Mouse (Mus musculus) C2C12 (cell line): ENCODE results near the gene Mroh2a. TPM values are rescaled to one million over a fixed set of nuclear protein-coding genes. Genes with fewer than 3 reads are reported as not detected.

ENCODE experiments used
- H3K27me3 ChIP-seq: one replicate; pipeline ENCODE4 v1.6.1; 2011; ENCODE audit not compliant: control insufficient read depth, insufficient read depth, insufficient read length
- H3K36me3 ChIP-seq: one replicate; pipeline ENCODE4 v1.6.1; 2011; ENCODE audit not compliant: control insufficient read depth, insufficient read depth
- H3K4me3 ChIP-seq: one replicate; pipeline ENCODE4 v1.5.1; 2011; ENCODE audit warnings: mild to moderate bottlenecking, control low read depth; ENCODE audit not compliant: poor library complexity, insufficient read depth, severe bottlenecking
- H3K79me2 ChIP-seq: one replicate; pipeline ENCODE4 v1.6.1; 2011; ENCODE audit not compliant: control insufficient read depth, insufficient read depth
- H3K79me3 ChIP-seq: one replicate; pipeline ENCODE4 v1.6.1; 2011; ENCODE audit warnings: low read depth, control low read depth
- H3ac ChIP-seq: one replicate; pipeline ENCODE3; 2011; ENCODE audit warnings: low read depth; ENCODE audit not compliant: control insufficient read depth, insufficient read length
- CEBPB ChIP-seq: IDR thresholded peaks from one replicate; pipeline ENCODE4 v1.6.1; 2011; ENCODE audit warnings: low read depth, mild to moderate bottlenecking, control low read depth, moderate library complexity
- CTCF ChIP-seq: IDR thresholded peaks from one replicate; pipeline ENCODE4 v1.5.1; 2011; ENCODE audit not compliant: control insufficient read depth, insufficient read depth, insufficient read length
- FOSL1 ChIP-seq: IDR thresholded peaks from one replicate; pipeline ENCODE4 v1.8.0; 2011; ENCODE audit warnings: mild to moderate bottlenecking, low read length; ENCODE audit not compliant: poor library complexity, insufficient read depth, severe bottlenecking
- MAX ChIP-seq: IDR thresholded peaks from one replicate; pipeline ENCODE4 v1.6.1; 2011; ENCODE audit warnings: mild to moderate bottlenecking, control low read depth
- MYOD1 ChIP-seq: IDR thresholded peaks from one replicate; pipeline ENCODE4 v1.6.1; 2011; ENCODE audit warnings: low read depth; ENCODE audit not compliant: control insufficient read depth, insufficient read length
- MYOG ChIP-seq: IDR thresholded peaks from one replicate; pipeline ENCODE4 v1.6.1; 2011; ENCODE audit not compliant: control insufficient read depth, insufficient read length; ENCODE audit errors: extremely low read depth
- USF1 ChIP-seq: IDR thresholded peaks from one replicate; pipeline ENCODE4 v1.6.1; 2011; ENCODE audit warnings: low read depth, mild to moderate bottlenecking, control low read depth, moderate library complexity
- polyA plus RNA-seq: library from polyadenylated mRNA; unstranded; fragments of >200 nt; fragmentation: generic; extraction: Trizol; gene quantifications from one replicate; pipeline ENCODE4 v1.2.1, GENCODE M21; 2012; ENCODE audit warnings: missing spikeins

The Mroh2a gene
- polyA plus RNA-seq, 1 experiment = 0.69 TPM

DNA sequence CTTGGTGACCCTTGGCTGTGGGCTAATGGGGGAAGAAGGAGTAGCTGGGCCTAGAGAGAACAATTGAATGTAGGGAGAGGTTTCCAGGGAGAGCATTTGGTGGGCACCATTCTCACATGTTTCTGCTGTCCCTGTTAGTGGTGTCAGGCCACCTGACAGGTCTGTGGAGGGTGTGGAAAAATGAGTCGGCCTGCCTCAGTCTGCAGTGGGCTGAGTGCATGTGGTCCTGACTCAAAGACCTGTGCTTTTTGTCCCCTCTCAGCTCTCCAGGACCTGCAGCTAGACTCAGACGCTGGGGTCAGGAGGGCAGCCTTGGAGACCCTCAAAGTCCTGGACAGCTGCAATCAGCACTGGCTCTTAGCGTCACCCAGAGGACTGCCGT is 32.8 kb downstream of the Mroh2a start:
- peaks cover 37% of the 10 kb centered on the region for H3K36me3 ChIP-seq
- TF ChIP-seq MAX (no peak), MYOD1 (no peak), FOSL1 (no peak), CEBPB (no peak), MYOG (no peak), USF1 (no peak), CTCF (no peak)
- no peaks in the 10 kb centered on the region for H3K27me3 ChIP-seq
- H3ac ChIP-seq = no peak overlapping the region
- peaks cover 26% of the 10 kb centered on the region for H3K79me2 ChIP-seq
- H3K4me3 ChIP-seq = no peak overlapping the region
- H3K79me3 ChIP-seq = peaks cover 2% of the 10 kb centered on the region

DNA sequence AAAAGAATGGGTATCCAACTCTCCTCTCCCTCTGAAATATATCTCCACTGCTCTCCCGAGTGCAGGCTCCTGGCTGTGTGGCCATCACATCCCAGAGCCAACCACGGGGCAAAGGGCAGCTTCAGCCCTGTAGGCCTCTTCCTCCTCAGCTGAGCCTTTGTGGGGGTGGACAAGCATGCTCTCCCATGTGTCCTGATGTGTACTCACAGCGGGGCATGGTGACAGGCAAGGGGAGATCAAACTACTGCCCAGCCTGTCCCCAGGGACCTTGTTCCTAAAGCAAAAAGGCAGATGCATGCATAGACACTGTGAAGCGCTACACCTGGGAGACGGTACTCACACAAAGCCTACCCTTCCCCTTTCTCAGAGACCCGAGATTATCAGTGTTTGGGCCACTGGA is 33.3 kb downstream of the Mroh2a start:
- H3K36me3 ChIP-seq = peaks cover 42% of the 10 kb centered on the region
- no peak overlapping the region for H3K4me3 ChIP-seq

DNA sequence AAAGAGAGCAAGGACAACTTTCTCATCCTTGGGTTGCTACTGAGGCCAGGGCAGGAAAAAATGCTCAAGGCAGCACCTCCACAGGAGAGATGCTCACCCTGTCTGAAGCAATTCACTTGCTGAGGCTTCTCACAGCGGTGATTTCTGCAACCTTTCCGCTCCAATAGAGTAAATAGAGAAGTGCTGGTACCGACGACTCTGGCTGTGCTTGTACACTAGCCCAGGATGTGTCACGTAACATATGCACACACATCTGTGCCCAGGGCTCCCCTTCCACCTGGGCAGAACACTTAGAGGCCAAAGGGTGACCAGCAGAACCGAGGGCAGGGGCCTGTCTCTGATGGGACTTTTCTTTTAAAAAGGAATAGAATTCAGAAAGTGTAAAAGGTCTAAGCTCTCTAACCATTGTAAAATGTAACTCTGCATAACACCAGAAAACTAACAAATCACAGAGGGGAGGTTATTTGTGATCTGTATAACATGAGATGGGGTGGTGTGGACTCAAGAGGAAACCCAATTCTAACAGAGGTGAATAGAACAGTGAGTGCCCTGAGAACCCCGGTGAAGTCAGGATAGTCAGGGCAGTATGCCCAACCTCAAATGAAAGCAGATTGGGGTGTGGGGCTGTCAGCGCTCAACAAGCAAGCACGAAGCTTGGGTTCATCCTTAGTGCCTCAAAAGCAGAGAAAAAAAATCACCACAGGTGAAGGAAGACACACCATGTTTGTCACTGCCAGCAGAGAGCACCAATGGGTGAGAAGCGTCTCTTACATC is 34.0 kb downstream of the Mroh2a start:
- Histone ChIP-seq H3K79me2 (peaks cover 38% of the 10 kb centered on the region), H3K4me3 (no peak overlapping the region), H3K27me3 (no peaks in the 10 kb centered on the region), H3K36me3 (peaks cover 48% of the 10 kb centered on the region), H3ac (no peak overlapping the region), H3K79me3 (peaks cover 2% of the 10 kb centered on the region)
- TF ChIP-seq MAX (no peak), MYOD1 (no peak), CTCF (no peak), MYOG (no peak), FOSL1 (no peak), USF1 (no peak), CEBPB (no peak)

More for the DNA sequence above, 33.3 kb downstream of the Mroh2a start:
- Histone ChIP-seq H3K79me3 (peaks cover 2% of the 10 kb centered on the region), H3K27me3 (no peaks in the 10 kb centered on the region), H3ac (no peak overlapping the region), H3K79me2 (peaks cover 31% of the 10 kb centered on the region)
- TF ChIP-seq MYOG = no peak
- TF ChIP-seq MYOD1 = no peak
- TF ChIP-seq CEBPB = no peak
- TF ChIP-seq CTCF = no peak
- no peak for TF ChIP-seq MAX
- TF ChIP-seq FOSL1 = no peak
- no peak for TF ChIP-seq USF1

DNA sequence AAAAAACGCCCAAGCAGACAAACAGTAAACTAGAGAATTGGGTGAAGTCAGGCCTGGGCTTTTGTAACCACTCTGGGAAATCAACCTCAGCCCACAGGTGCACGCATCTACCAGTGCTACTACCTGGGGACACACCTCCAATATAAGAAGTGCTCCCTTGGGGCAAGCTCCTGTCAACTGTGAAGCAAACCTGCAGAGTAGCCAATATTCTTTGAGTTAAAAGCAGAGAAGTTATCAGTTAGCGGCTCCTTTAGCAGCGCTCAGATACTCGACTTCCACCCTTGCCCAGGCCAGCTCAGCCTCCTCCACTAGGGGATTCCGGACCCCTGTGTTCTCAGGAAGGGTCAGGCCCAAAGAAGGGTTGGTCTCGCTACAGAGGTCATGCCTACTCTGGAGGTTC is 34.9 kb downstream of the Mroh2a start:
- no peaks in the 10 kb centered on the region for H3K27me3 ChIP-seq
- H3K79me3 ChIP-seq = peaks cover 9% of the 10 kb centered on the region
- no peak overlapping the region for H3K4me3 ChIP-seq
- H3ac ChIP-seq = no peak overlapping the region
- TF ChIP-seq USF1 (no peak), MYOD1 (no peak), MAX (no peak), CEBPB (no peak), FOSL1 (no peak), MYOG (no peak), CTCF (no peak)
- H3K79me2 ChIP-seq = peaks cover 47% of the 10 kb centered on the region
- peaks cover 57% of the 10 kb centered on the region for H3K36me3 ChIP-seq

DNA sequence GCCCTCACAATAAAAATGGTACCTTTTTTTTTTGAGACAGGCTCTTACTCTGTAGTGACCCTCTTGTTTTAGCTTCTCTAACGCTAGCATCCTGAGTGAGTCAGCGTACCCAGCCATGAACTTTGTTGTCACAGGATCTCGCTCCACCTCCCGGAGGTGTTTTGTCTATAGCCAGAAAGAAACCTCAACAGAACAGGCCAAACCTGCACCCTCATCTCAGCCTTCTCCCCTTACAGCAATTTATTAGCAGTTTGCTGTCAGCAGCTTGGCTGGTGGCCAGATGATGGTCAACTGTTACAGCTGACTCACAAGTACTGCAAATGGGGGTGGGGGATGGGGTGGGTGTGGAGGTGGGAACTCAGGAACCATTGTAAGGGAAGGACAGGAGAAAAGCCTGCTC is 35.5 kb downstream of the Mroh2a start:
- H3ac ChIP-seq = no peak overlapping the region
- H3K79me3 ChIP-seq = peaks cover 9% of the 10 kb centered on the region
- H3K79me2 ChIP-seq = peaks cover 52% of the 10 kb centered on the region
- no peak overlapping the region for H3K4me3 ChIP-seq
- H3K36me3 ChIP-seq = peaks cover 63% of the 10 kb centered on the region
- no peaks in the 10 kb centered on the region for H3K27me3 ChIP-seq
- TF ChIP-seq MYOD1 = no peak
- no peak for TF ChIP-seq MYOG
- no peak for TF ChIP-seq CEBPB
- no peak for TF ChIP-seq USF1
- TF ChIP-seq MAX = no peak

DNA sequence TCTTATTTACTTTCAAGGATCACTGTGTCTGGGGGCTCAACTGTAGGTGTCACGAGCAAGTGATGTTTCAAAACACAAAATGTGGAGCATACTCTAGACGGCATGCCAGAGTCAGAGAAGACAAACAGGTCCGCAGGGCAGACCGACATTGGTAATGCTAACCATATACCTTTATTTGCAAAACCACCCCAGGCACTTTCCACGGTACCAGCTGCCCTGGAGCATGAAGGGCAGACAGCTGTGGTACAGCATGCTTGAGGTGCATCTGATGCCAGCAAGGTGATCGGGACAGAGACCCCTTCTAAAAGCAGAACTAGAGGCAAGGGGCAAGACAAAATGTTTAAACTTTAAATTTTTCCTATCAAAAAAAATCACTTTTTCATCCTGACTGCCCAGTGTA is 36.2 kb downstream of the Mroh2a start:
- Histone ChIP-seq H3K4me3 (no peak overlapping the region), H3ac (no peak overlapping the region), H3K27me3 (no peaks in the 10 kb centered on the region), H3K36me3 (peaks cover 70% of the 10 kb centered on the region), H3K79me2 (peaks cover 59% of the 10 kb centered on the region), H3K79me3 (peaks cover 9% of the 10 kb centered on the region)
- TF ChIP-seq USF1 = no peak
